Mouse (Mus musculus) embryonic facial prominence, embryonic 13.5 days (tissue): ENCODE data around the gene Fars2. TPM values are rescaled to one million over a fixed set of nuclear protein-coding genes. Genes with fewer than 3 reads are reported as not detected.

Experiments used
- ATAC-seq: fragments of 200-750 bp; cut with Nextera tagmentation; 2 replicates; pipeline ENCODE4 v1.8.0; 2017; ENCODE audit warnings: low read depth; ENCODE audit not compliant: insufficient number of reproducible peaks, insufficient read depth, low FRiP score, low TSS enrichment
- H3K27ac ChIP-seq: fragments of 300-500 bp; sonication (generic); 2 replicates; pipeline ENCODE4 v1.5.1; 2015; ENCODE audit warnings: moderate library complexity, mild to moderate bottlenecking, inconsistent platforms
- H3K27me3 ChIP-seq: fragments of 300-500 bp; sonication (generic); 2 replicates; pipeline ENCODE4 v1.6.1; 2015; ENCODE audit warnings: mild to moderate bottlenecking, inconsistent platforms
- H3K36me3 ChIP-seq: fragments of 300-500 bp; sonication (generic); 2 replicates; pipeline ENCODE4 v1.6.1; 2015; ENCODE audit warnings: mild to moderate bottlenecking, inconsistent platforms
- H3K4me1 ChIP-seq: fragments of 300-500 bp; sonication (generic); 2 replicates; pipeline ENCODE4 v1.6.1; 2015; ENCODE audit warnings: inconsistent platforms
- H3K4me2 ChIP-seq: fragments of 300-500 bp; sonication (generic); 2 replicates; pipeline ENCODE4 v1.6.1; 2015; ENCODE audit warnings: moderate library complexity, mild to moderate bottlenecking, inconsistent platforms
- H3K4me3 ChIP-seq: fragments of 300-500 bp; sonication (generic); 2 replicates; pipeline ENCODE4 v1.5.1; 2015; ENCODE audit warnings: mild to moderate bottlenecking, inconsistent platforms
- H3K9ac ChIP-seq: fragments of 300-500 bp; sonication (generic); 2 replicates; pipeline ENCODE4 v1.6.1; 2015; ENCODE audit warnings: mild to moderate bottlenecking, inconsistent platforms
- H3K9me3 ChIP-seq: fragments of 300-500 bp; sonication (generic); 2 replicates; pipeline ENCODE4 v1.6.1; 2016; ENCODE audit warnings: inconsistent platforms
- WGBS: fragments of 180-500 bp; shearing (Covaris S2); methylation state at CpG from one replicate; pipeline ENCODE4 v1.1.7; 2015; ENCODE audit warnings: mixed read lengths; 5-methylcytosine and 5-hydroxymethylcytosine counted together
- polyA plus RNA-seq: library from polyadenylated mRNA; unstranded; fragments of >200 nt; fragmentation: Nextera tagmentation; extraction: Ambion mirVana; gene quantifications from 2 replicates; pipeline ENCODE4 v1.2.1, GENCODE M21; 2015

Fars2 gene
- polyA plus RNA-seq, 1 experiment from 2014 or later = 34.6 TPM

GRCm38 (mm10) chr13:36273497-36273896 is 156.3 kb downstream of the Fars2 start:
- H3K27me3 ChIP-seq = no peaks in the 10 kb centered on the region

DNA sequence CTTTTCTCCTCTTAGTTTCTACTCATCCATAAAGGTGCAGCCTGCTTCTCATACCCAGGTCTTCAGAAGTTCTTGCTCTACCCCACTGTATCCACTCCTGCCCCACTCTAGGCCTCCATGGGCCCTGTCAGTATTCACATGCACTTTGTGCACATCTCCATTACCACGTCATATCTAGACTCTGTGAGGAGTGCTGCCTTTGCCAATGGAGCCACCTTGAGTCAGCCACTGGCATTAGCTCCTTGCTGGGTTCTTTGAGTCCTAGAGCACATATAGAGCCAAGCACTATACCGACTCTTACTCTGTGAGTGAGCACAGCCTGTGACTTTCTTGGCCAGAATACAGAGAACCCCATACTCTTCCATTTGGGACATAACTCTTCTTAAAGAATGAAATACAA is 159.0 kb downstream of the Fars2 start:
- H3K36me3 ChIP-seq = no peaks in the 10 kb centered on the region
- no peaks in the 10 kb centered on the region for H3K9me3 ChIP-seq
- ATAC-seq = no peak
- H3K27me3 ChIP-seq = no peaks in the 10 kb centered on the region
- no peak overlapping the region for H3K27ac ChIP-seq
- no peak overlapping the region for H3K9ac ChIP-seq
- no peak overlapping the region for H3K4me2 ChIP-seq
- 86% methylated on average over 2 of the region's 2 CpGs for WGBS
- no peak overlapping the region for H3K4me3 ChIP-seq
- H3K4me1 ChIP-seq = no peaks in the 10 kb centered on the region

More at GRCm38 (mm10) chr13:36273497-36273896, 156.3 kb downstream of the Fars2 start:
- Histone ChIP-seq H3K9ac (no peak overlapping the region), H3K27ac (no peak overlapping the region), H3K4me3 (no peak overlapping the region), H3K4me1 (no peaks in the 10 kb centered on the region), H3K4me2 (no peak overlapping the region), H3K36me3 (no peaks in the 10 kb centered on the region), H3K9me3 (no peaks in the 10 kb centered on the region)
- WGBS = 78% methylated on average over 2 of the region's 2 CpGs
- no peak for ATAC-seq

GRCm38 (mm10) chr13:36282018-36282417 is 164.8 kb downstream of the Fars2 start:
- Histone ChIP-seq H3K4me3 (no peak overlapping the region), H3K9ac (no peak overlapping the region), H3K36me3 (no peaks in the 10 kb centered on the region), H3K4me2 (0 out of 2 replicates have a peak overlapping the region, but pooled peaks have one; percentile 7), H3K27me3 (0 out of 2 replicates have a peak, but pooled peaks cover 3% of the 10 kb centered on the region), H3K9me3 (no peaks in the 10 kb centered on the region), H3K4me1 (peaks cover 12% of the 10 kb centered on the region), H3K27ac (no peak overlapping the region)
- no peak for ATAC-seq
- WGBS = 4% methylated on average over 6 of the region's 6 CpGs

- H3K27me3 ChIP-seq = 0 out of 2 replicates have a peak, but pooled peaks cover 3% of the 10 kb centered on the region
- H3K9ac ChIP-seq = no peak overlapping the region
- no peaks in the 10 kb centered on the region for H3K36me3 ChIP-seq
- no peaks in the 10 kb centered on the region for H3K9me3 ChIP-seq
- no peak overlapping the region for H3K27ac ChIP-seq
- no peak overlapping the region for H3K4me3 ChIP-seq
- H3K4me1 ChIP-seq = peaks cover 12% of the 10 kb centered on the region
- ATAC-seq = peak; percentile 69; the same call in 1 of the 2 replicates
- H3K4me2 ChIP-seq = no peak overlapping the region
- WGBS = 7% methylated on average over 7 of the region's 7 CpGs
These were observed 165.8 kb downstream of the Fars2 start for GRCm38 (mm10) chr13:36282785-36283544.

DNA sequence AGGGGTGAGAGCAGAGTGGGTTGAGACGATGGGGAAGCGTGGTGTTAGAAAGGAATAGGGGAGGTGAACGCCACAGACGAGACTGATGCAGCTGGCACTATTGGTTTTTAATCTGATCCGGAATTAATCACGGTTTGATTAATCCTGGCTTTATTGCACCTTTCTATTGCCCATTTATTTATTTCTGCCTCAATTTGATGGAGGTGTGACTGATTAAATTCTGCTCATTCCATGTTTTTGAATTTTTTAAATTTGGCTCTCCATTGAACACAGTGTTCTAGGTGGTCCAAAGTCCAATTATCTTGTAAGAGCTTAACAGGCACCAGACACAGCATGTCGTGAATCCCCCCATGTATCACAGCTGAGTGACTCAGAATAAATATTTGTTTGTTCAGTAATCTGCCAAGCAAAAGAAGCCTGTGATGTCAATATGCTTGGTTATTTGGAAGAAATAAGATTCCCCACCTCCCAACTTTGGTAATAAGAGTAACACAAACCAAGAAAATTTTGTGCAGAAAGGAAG is 166.4 kb downstream of the Fars2 start:
- peaks cover 12% of the 10 kb centered on the region for H3K4me1 ChIP-seq
- no peak for ATAC-seq
- H3K27me3 ChIP-seq = 0 out of 2 replicates have a peak, but pooled peaks cover 3% of the 10 kb centered on the region
- no peak overlapping the region for H3K4me3 ChIP-seq
- WGBS = 18% methylated on average over 7 of the region's 7 CpGs
- H3K9ac ChIP-seq = no peak overlapping the region
- no peak overlapping the region for H3K27ac ChIP-seq
- no peaks in the 10 kb centered on the region for H3K9me3 ChIP-seq
- no peak overlapping the region for H3K4me2 ChIP-seq
- no peaks in the 10 kb centered on the region for H3K36me3 ChIP-seq

GRCm38 (mm10) chr13:36284097-36284496 is 166.9 kb downstream of the Fars2 start:
- no peak overlapping the region for H3K4me2 ChIP-seq
- no peak overlapping the region for H3K4me3 ChIP-seq
- H3K27me3 ChIP-seq = 0 out of 2 replicates have a peak, but pooled peaks cover 3% of the 10 kb centered on the region
- H3K9ac ChIP-seq = no peak overlapping the region
- no peak overlapping the region for H3K27ac ChIP-seq
- 55% methylated on average over 1 of the region's 1 CpGs for WGBS
- H3K9me3 ChIP-seq = no peaks in the 10 kb centered on the region
- H3K4me1 ChIP-seq = peaks cover 12% of the 10 kb centered on the region
- no peak for ATAC-seq
- H3K36me3 ChIP-seq = no peaks in the 10 kb centered on the region

DNA sequence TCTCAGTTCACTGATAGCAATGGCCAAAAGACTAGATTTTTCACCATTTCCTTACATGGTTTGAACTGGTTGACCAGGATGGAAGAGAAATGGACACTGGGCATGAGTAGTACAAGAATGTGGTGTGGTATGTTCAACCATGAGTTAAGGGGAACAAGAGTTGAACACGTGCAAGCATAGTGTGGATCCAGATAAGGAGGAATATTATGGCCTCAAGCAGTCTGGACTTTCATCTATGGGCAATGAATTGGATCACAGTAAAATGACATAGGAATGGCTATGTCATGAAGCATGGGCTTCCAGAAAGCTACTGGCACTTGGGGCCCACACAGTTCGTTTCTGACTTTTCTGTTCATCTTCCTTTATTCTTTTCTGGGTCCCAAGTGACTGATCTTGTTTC is 168.0 kb downstream of the Fars2 start:
- H3K36me3 ChIP-seq = no peaks in the 10 kb centered on the region
- ATAC-seq = no peak
- 81% methylated on average over 2 of the region's 2 CpGs for WGBS
- H3K9me3 ChIP-seq = no peaks in the 10 kb centered on the region
- no peak overlapping the region for H3K9ac ChIP-seq
- 0 out of 2 replicates have a peak, but pooled peaks cover 3% of the 10 kb centered on the region for H3K27me3 ChIP-seq
- H3K4me1 ChIP-seq = peaks cover 12% of the 10 kb centered on the region
- H3K4me3 ChIP-seq = no peak overlapping the region
- no peak overlapping the region for H3K4me2 ChIP-seq
- H3K27ac ChIP-seq = no peak overlapping the region

GRCm38 (mm10) chr13:36293511-36293910 is 176.3 kb downstream of the Fars2 start:
- Histone ChIP-seq H3K9me3 (no peaks in the 10 kb centered on the region), H3K4me1 (peaks cover 15% of the 10 kb centered on the region), H3K4me3 (no peak overlapping the region), H3K36me3 (no peaks in the 10 kb centered on the region), H3K4me2 (no peak overlapping the region), H3K9ac (no peak overlapping the region), H3K27ac (no peak overlapping the region), H3K27me3 (no peaks in the 10 kb centered on the region)
- WGBS = 68% methylated on average over 3 of the region's 3 CpGs
- no peak for ATAC-seq

GRCm38 (mm10) chr13:36294503-36294902 is 177.3 kb downstream of the Fars2 start:
- Histone ChIP-seq H3K36me3 (no peaks in the 10 kb centered on the region), H3K9ac (no peak overlapping the region), H3K9me3 (no peaks in the 10 kb centered on the region), H3K4me1 (peaks cover 16% of the 10 kb centered on the region), H3K4me3 (no peak overlapping the region), H3K27me3 (no peaks in the 10 kb centered on the region), H3K4me2 (no peak overlapping the region), H3K27ac (no peak overlapping the region)
- 89% methylated on average over 5 of the region's 5 CpGs for WGBS
- no peak for ATAC-seq

- no peak overlapping the region for H3K4me2 ChIP-seq
These were observed 178.6 kb downstream of the Fars2 start for GRCm38 (mm10) chr13:36295848-36296247.

GRCm38 (mm10) chr13:36296574-36296973 is 179.4 kb downstream of the Fars2 start:
- no peak overlapping the region for H3K27ac ChIP-seq
- H3K27me3 ChIP-seq = no peaks in the 10 kb centered on the region
- ATAC-seq = no peak
- no peak overlapping the region for H3K4me2 ChIP-seq
- no peaks in the 10 kb centered on the region for H3K36me3 ChIP-seq
- 64% methylated on average over 4 of the region's 4 CpGs for WGBS
- H3K4me3 ChIP-seq = no peak overlapping the region
- H3K4me1 ChIP-seq = peaks cover 16% of the 10 kb centered on the region
- no peaks in the 10 kb centered on the region for H3K9me3 ChIP-seq
- H3K9ac ChIP-seq = no peak overlapping the region

More at GRCm38 (mm10) chr13:36295848-36296247, 178.6 kb downstream of the Fars2 start:
- WGBS = 13% methylated on average over 6 of the region's 6 CpGs
- Histone ChIP-seq H3K27me3 (no peaks in the 10 kb centered on the region), H3K36me3 (no peaks in the 10 kb centered on the region), H3K4me1 (peaks cover 16% of the 10 kb centered on the region), H3K9ac (no peak overlapping the region), H3K9me3 (no peaks in the 10 kb centered on the region), H3K4me3 (no peak overlapping the region), H3K27ac (0 out of 2 replicates have a peak overlapping the region, but pooled peaks have one; percentile 22)
- ATAC-seq = peak; percentile 67; the same call in 1 of the 2 replicates
